Mouse (Mus musculus) olfactory bulb, adult 2 months (tissue): ENCODE data around the gene Ston1.

Source experiments
- CTCF ChIP-seq: fragments of 200-500 bp; IDR thresholded peaks from 2 replicates; pipeline ENCODE4 v1.5.1; 2012; ENCODE audit warnings: low read depth, mild to moderate bottlenecking, low read length, moderate library complexity; ENCODE audit not compliant: insufficient read depth
- POLR2A ChIP-seq: fragments of 200-500 bp; IDR thresholded peaks from 2 replicates; pipeline ENCODE4 v1.6.1; 2012; ENCODE audit warnings: mild to moderate bottlenecking, low read depth, low read length, moderate library complexity; ENCODE audit not compliant: insufficient read depth

GRCm38 (mm10) chr17:88556688-88557087, 40.8 kb upstream of the Ston1 start:
- TF ChIP-seq CTCF (no peak), POLR2A (no peak)
